ENCODE assay signal across 19 mouse cellular contexts in genomic region chr11:11777796-11778195, GRCm38 (mm10).
"Had no signal": no experiment of that assay in that cellular context is flagged by ENCODE, and none has a peak within 500 bp of the region (broad histone marks: within the 10 kb centered on the region; RNA-seq: fewer than 3 reads in every experiment).

No protein-coding gene starts in this region.

- H3K4me1 ChIP-seq: limb, embryonic 12.5 days; limb, embryonic 15.5 days; midbrain, embryonic 12.5 days; midbrain, embryonic 15.5 days; neural tube, embryonic 13.5 days; stomach, embryonic 15.5 days had no signal

- H3K36me3 ChIP-seq: limb, embryonic 12.5 days; limb, embryonic 15.5 days; midbrain, embryonic 12.5 days; midbrain, embryonic 15.5 days; neural tube, embryonic 13.5 days; stomach, embryonic 15.5 days had no signal

- H3K4me2 ChIP-seq: limb, embryonic 12.5 days; limb, embryonic 15.5 days; liver, embryonic 11.5 days; lung, embryonic 14.5 days; midbrain, embryonic 12.5 days; midbrain, embryonic 15.5 days; neural tube, embryonic 13.5 days; stomach, embryonic 15.5 days had no signal

- H3K9me3 ChIP-seq: limb, embryonic 12.5 days; limb, embryonic 15.5 days; megakaryocyte, embryonic 14.5 days; midbrain, embryonic 12.5 days; midbrain, embryonic 15.5 days; neural tube, embryonic 13.5 days; stomach, embryonic 15.5 days had no signal

- H3K27me3 ChIP-seq: limb, embryonic 15.5 days; megakaryocyte, embryonic 14.5 days; midbrain, embryonic 12.5 days; midbrain, embryonic 15.5 days; neural tube, embryonic 13.5 days; stomach, embryonic 15.5 days had no signal

- DNase-seq: kidney, adult 11 months; kidney, adult 9 months; kidney, postnatal 14 days; kidney, postnatal 4 days; left cerebral cortex, postnatal 4 days; liver, postnatal 0 days; lung, embryonic 14.5 days; thymus, adult 18-20 months; thymus, postnatal 14 days had no signal

- H3K9ac ChIP-seq: limb, embryonic 12.5 days; limb, embryonic 15.5 days; liver, embryonic 14.5 days; liver, postnatal 0 days; lung, embryonic 14.5 days; midbrain, embryonic 12.5 days; midbrain, embryonic 15.5 days; neural tube, embryonic 13.5 days; stomach, embryonic 15.5 days had no signal

- H3K4me3 ChIP-seq: limb, embryonic 12.5 days; limb, embryonic 15.5 days; megakaryocyte, embryonic 14.5 days; midbrain, embryonic 12.5 days; midbrain, embryonic 15.5 days; neural tube, embryonic 13.5 days; stomach, embryonic 15.5 days had no signal

- ATAC-seq: liver, postnatal 0 days; lung, postnatal 0 days; midbrain, embryonic 15.5 days had no signal

- H3K27ac ChIP-seq: limb, embryonic 12.5 days; limb, embryonic 15.5 days; liver, embryonic 14.5 days; midbrain, embryonic 12.5 days; midbrain, embryonic 15.5 days; neural tube, embryonic 13.5 days; stomach, embryonic 15.5 days had no signal
